Mouse (Mus musculus): ENCODE results near the gene Slc4a11.

Gene Slc4a11

GRCm38 (mm10) chr2:130697153-130697810, at the start of gene Slc4a11:
TSS of gene Slc4a11 (minus strand) at chr2:130697519.
- DNase-seq (ENCODE audit: low spot score), result peak; percentile 82

- no peak for DNase-seq (ENCODE audit: low spot score)
Observed at GRCm38 (mm10) chr2:130743576-130743975, 46.3 kb upstream of the Slc4a11 start.

- no peak for DNase-seq (ENCODE audit: low spot score)
Observed at GRCm38 (mm10) chr2:130740096-130740495, 42.8 kb upstream of the Slc4a11 start.

- DNase-seq (ENCODE audit: low spot score), result no peak
Observed at GRCm38 (mm10) chr2:130738019-130738418, 40.7 kb upstream of the Slc4a11 start.

- DNase-seq (ENCODE audit: low spot score), result no peak
Observed at GRCm38 (mm10) chr2:130735281-130735680, 38.0 kb upstream of the Slc4a11 start.

GRCm38 (mm10) chr2:130733444-130733843, 36.1 kb upstream of the Slc4a11 start:
- no peak for DNase-seq (ENCODE audit: low spot score)

GRCm38 (mm10) chr2:130731855-130732254, 34.5 kb upstream of the Slc4a11 start:
- no peak for DNase-seq (ENCODE audit: low spot score)

- DNase-seq (ENCODE audit: low spot score), result no peak
Observed at GRCm38 (mm10) chr2:130730746-130731145, 33.4 kb upstream of the Slc4a11 start.

- DNase-seq (ENCODE audit: low spot score), result no peak
Observed at GRCm38 (mm10) chr2:130728906-130729585, 31.7 kb upstream of the Slc4a11 start.

GRCm38 (mm10) chr2:130727752-130728151, 30.4 kb upstream of the Slc4a11 start:
- DNase-seq (ENCODE audit: low spot score), result no peak

GRCm38 (mm10) chr2:130724369-130724768, 27.1 kb upstream of the Slc4a11 start:
- DNase-seq (ENCODE audit: low spot score), result no peak

GRCm38 (mm10) chr2:130717951-130718350, 20.6 kb upstream of the Slc4a11 start:
- DNase-seq (ENCODE audit: low spot score), result no peak

GRCm38 (mm10) chr2:130707057-130707456, 9.7 kb upstream of the Slc4a11 start:
- no peak for DNase-seq (ENCODE audit: low spot score)

GRCm38 (mm10) chr2:130706602-130707001, 9.3 kb upstream of the Slc4a11 start:
- no peak for DNase-seq (ENCODE audit: low spot score)

GRCm38 (mm10) chr2:130705178-130705577, 7.9 kb upstream of the Slc4a11 start:
- no peak for DNase-seq (ENCODE audit: low spot score)

- DNase-seq (ENCODE audit: low spot score), result no peak
Observed at GRCm38 (mm10) chr2:130704040-130705001, 7.0 kb upstream of the Slc4a11 start.

GRCm38 (mm10) chr2:130697821-130698266, 525 bp upstream of the Slc4a11 start:
- no peak for DNase-seq (ENCODE audit: low spot score)

GRCm38 (mm10) chr2:130696700-130697152, 593 bp downstream of the Slc4a11 start:
- DNase-seq (ENCODE audit: low spot score), result peak; percentile 55

- DNase-seq (ENCODE audit: low spot score), result no peak
Observed at GRCm38 (mm10) chr2:130693563-130693962, 3.8 kb downstream of the Slc4a11 start.

- no peak for DNase-seq (ENCODE audit: low spot score)
Observed at GRCm38 (mm10) chr2:130689011-130689410, 8.3 kb downstream of the Slc4a11 start.

- no peak for DNase-seq (ENCODE audit: low spot score)
Observed at GRCm38 (mm10) chr2:130685426-130685825, 11.9 kb downstream of the Slc4a11 start.

- no peak for DNase-seq (ENCODE audit: low spot score)
Observed at GRCm38 (mm10) chr2:130681531-130681930, 15.8 kb downstream of the Slc4a11 start.
